In the genomic region with DNA sequence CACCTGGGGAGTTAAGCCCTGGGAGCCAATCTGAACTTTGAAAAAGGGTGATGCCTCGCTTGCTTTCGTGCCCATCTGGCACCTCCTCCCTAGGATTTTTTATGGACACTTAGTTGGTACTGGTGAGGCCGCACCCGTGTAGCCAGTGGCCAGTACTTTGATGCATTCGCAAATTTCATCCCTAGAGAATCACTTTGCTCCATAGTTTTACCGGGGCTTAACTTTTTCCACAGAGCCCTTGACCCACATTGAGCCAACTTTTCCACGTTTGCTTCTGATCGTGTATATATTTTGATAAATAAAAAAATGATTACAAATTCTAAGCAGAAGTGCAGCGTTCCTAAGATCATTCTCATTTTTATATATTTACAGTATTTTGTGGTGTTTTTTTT, we compare ENCODE assay signal across 8 mouse cellular contexts. TPM values are rescaled to one million over a fixed set of nuclear protein-coding genes. Genes with fewer than 3 reads are reported as not detected.
DNase-seq lines count a peak whose midpoint lies in the region; ATAC-seq and TF ChIP-seq lines count a peak whose summit lies in the region.

No protein-coding gene starts in this region.

- no peak for DNase-seq in layer of hippocampus, adult 2 months (ENCODE audit: low spot score in 2 of 2)
- no peak for DNase-seq in layer of hippocampus, postnatal 14 days (ENCODE audit: low spot score in 2 of 2)
- no peak for DNase-seq in left cerebral cortex, postnatal 14 days (ENCODE audit: low spot score in 2 of 2)
- no peak for DNase-seq in kidney, postnatal 25 days

- H3K4me3 ChIP-seq in layer of hippocampus, adult 2 months = peak overlapping the region; percentile 76
- peak overlapping the region; percentile 61 for H3K4me3 ChIP-seq in embryonic facial prominence, embryonic 12.5 days
- peak overlapping the region; percentile 70 for H3K4me3 ChIP-seq in intestine, embryonic 15.5 days (replicated peaks)
- peak overlapping the region; percentile 50 for H3K4me3 ChIP-seq in neural tube, embryonic 12.5 days

- TF ChIP-seq CTCF in layer of hippocampus, adult 2 months (conservative IDR thresholded peaks at IDR 0.05) = no peak

- H3K27ac ChIP-seq in layer of hippocampus, adult 2 months = peak overlapping the region; percentile 82; the same call in 1 of the 2 replicates
- peak overlapping the region; percentile 63; the same call in 1 of the 2 replicates for H3K27ac ChIP-seq in embryonic facial prominence, embryonic 12.5 days
- peak overlapping the region; percentile 68; the same call in 1 of the 2 replicates for H3K27ac ChIP-seq in intestine, embryonic 15.5 days
- H3K27ac ChIP-seq in neural tube, embryonic 12.5 days = no peak overlapping the region

- H3K36me3 ChIP-seq in embryonic facial prominence, embryonic 12.5 days = peaks cover 2% of the 10 kb centered on the region; the same call in 1 of the 2 replicates
- H3K36me3 ChIP-seq in intestine, embryonic 15.5 days = no peaks in the 10 kb centered on the region
- peaks cover 2% of the 10 kb centered on the region; the same call in 1 of the 2 replicates for H3K36me3 ChIP-seq in neural tube, embryonic 12.5 days

- H3K27me3 ChIP-seq in embryonic facial prominence, embryonic 12.5 days = 0 out of 2 replicates have a peak, but pooled peaks cover 3% of the 10 kb centered on the region
- no peaks in the 10 kb centered on the region for H3K27me3 ChIP-seq in intestine, embryonic 15.5 days (replicated peaks)
- H3K27me3 ChIP-seq in neural tube, embryonic 12.5 days (replicated peaks) = no peaks in the 10 kb centered on the region

- H3K4me2 ChIP-seq in embryonic facial prominence, embryonic 12.5 days (replicated peaks) = peak overlapping the region; percentile 48
- peak overlapping the region; percentile 48 for H3K4me2 ChIP-seq in intestine, embryonic 15.5 days (replicated peaks)
- peak overlapping the region; percentile 53 for H3K4me2 ChIP-seq in neural tube, embryonic 12.5 days (replicated peaks)

- 17% methylated on average over 9 of the region's 9 CpGs for WGBS in embryonic facial prominence, embryonic 12.5 days
- 17% methylated on average over 9 of the region's 9 CpGs for WGBS in intestine, embryonic 15.5 days
- WGBS in neural tube, embryonic 12.5 days = 26% methylated on average over 9 of the region's 9 CpGs

- no peaks in the 10 kb centered on the region for H3K9me3 ChIP-seq in embryonic facial prominence, embryonic 12.5 days
- no peaks in the 10 kb centered on the region for H3K9me3 ChIP-seq in intestine, embryonic 15.5 days
- no peaks in the 10 kb centered on the region for H3K9me3 ChIP-seq in neural tube, embryonic 12.5 days

- peak overlapping the region; percentile 60 for H3K9ac ChIP-seq in embryonic facial prominence, embryonic 12.5 days
- peak overlapping the region; percentile 67 for H3K9ac ChIP-seq in intestine, embryonic 15.5 days
- peak overlapping the region; percentile 55; the same call in 1 of the 2 replicates for H3K9ac ChIP-seq in neural tube, embryonic 12.5 days

- intact Hi-C loops in left cerebral cortex, postnatal 14 days (cut with DNase I) = no loop called here

- H3K4me1 ChIP-seq in embryonic facial prominence, embryonic 12.5 days = no peaks in the 10 kb centered on the region
- H3K4me1 ChIP-seq in intestine, embryonic 15.5 days (replicated peaks) = no peaks in the 10 kb centered on the region
- H3K4me1 ChIP-seq in neural tube, embryonic 12.5 days = no peaks in the 10 kb centered on the region

- ATAC-seq in embryonic facial prominence, embryonic 12.5 days (ENCODE audit: insufficient number of reproducible peaks, insufficient read depth, low FRiP score, low TSS enrichment) = no peak
- ATAC-seq in intestine, embryonic 15.5 days = no peak
- no peak for ATAC-seq in neural tube, embryonic 12.5 days (ENCODE audit: low FRiP score, low read depth)
- no peak for ATAC-seq in inflammation-experienced regulatory T-cells, adult 6 months

RNA-seq across cellular contexts. Expression of a gene that starts 0.8 kb away (rescaled TPM):
- 100 to 1,000 TPM; 104 to 120 TPM for total RNA-seq in layer of hippocampus, adult 2 months (2021)
- 100 to 1,000 TPM; 141 to 148 TPM for total RNA-seq in layer of hippocampus, postnatal 14 days (2021)
- polyA plus RNA-seq in embryonic facial prominence, embryonic 12.5 days (2016; fragmentation: Nextera tagmentation; extraction: Ambion mirVana) = 122 and 137 TPM in 2 replicates
- 112 and 127 TPM in 2 replicates for polyA plus RNA-seq in intestine, embryonic 15.5 days (2015; fragmentation: Nextera tagmentation; extraction: Ambion mirVana)
- polyA plus RNA-seq in neural tube, embryonic 12.5 days (2016; fragmentation: Nextera tagmentation; extraction: Ambion mirVana) = 122 and 126 TPM in 2 replicates
- polyA plus RNA-seq in inflammation-experienced regulatory T-cells, adult 6 months (2017; shearing (Covaris generic)) = 100 to 1,000 TPM in 1 of 3 experiments, 10 to 100 TPM in 2; 58.5 to 120 (median 72.2) TPM
- 100 to 1,000 TPM; 153 to 165 TPM for total RNA-seq in left cerebral cortex, postnatal 14 days (2021)

RNA-seq across cellular contexts. Expression of a gene that starts 41.6 kb away (rescaled TPM):
- total RNA-seq in layer of hippocampus, adult 2 months (2021) = 100 to 1,000 TPM in 1 of 2 experiments, 10 to 100 TPM in 1; 98.8 to 117 TPM
- total RNA-seq in layer of hippocampus, postnatal 14 days (2021) = 100 to 1,000 TPM in 1 of 2 experiments, 10 to 100 TPM in 1; 86.2 to 101 TPM
- polyA plus RNA-seq in embryonic facial prominence, embryonic 12.5 days (2016; fragmentation: Nextera tagmentation; extraction: Ambion mirVana) = 5.9 and 6.7 TPM in 2 replicates
- polyA plus RNA-seq in intestine, embryonic 15.5 days (2015; fragmentation: Nextera tagmentation; extraction: Ambion mirVana) = 1.5 TPM in 2 replicates
- polyA plus RNA-seq in neural tube, embryonic 12.5 days (2016; fragmentation: Nextera tagmentation; extraction: Ambion mirVana) = 17.7 and 19.5 TPM in 2 replicates
- not detected for polyA plus RNA-seq in inflammation-experienced regulatory T-cells, adult 6 months (2017; shearing (Covaris generic))
- total RNA-seq in left cerebral cortex, postnatal 14 days (2021) = 10 to 100 TPM; 91.2 to 96.2 TPM
